Mouse (Mus musculus) midbrain, embryonic 14.5 days (tissue): Measurements from ENCODE around the gene Lrrc1. TPM values are rescaled to one million over a fixed set of nuclear protein-coding genes. Genes with fewer than 3 reads are reported as not detected.
A peak's percentile ranks its signal among the peaks of the same experiment; 100 is the strongest.

ENCODE experiments used
- ATAC-seq: fragments of 200-750 bp; cut with Nextera tagmentation; 2 replicates; pipeline ENCODE4 v1.8.0; 2017; ENCODE audit warnings: moderate number of reproducible peaks, moderate library complexity; ENCODE audit not compliant: low FRiP score, low TSS enrichment
- DNase-seq: peaks from one replicate; pipeline ENCODE4 v3.0.0-alpha.2; 2015
- H3K27ac ChIP-seq: fragments of 300-500 bp; sonication (generic); replicated peaks from 2 replicates; pipeline ENCODE4 v1.5.1; 2014; ENCODE audit warnings: mild to moderate bottlenecking, low read depth, low read length, moderate library complexity
- H3K27me3 ChIP-seq: fragments of 300-500 bp; sonication (generic); 2 replicates; pipeline ENCODE4 v1.6.1; 2014; ENCODE audit warnings: low read length, control low read depth, mixed read lengths; ENCODE audit not compliant: control insufficient read depth, insufficient read depth
- H3K36me3 ChIP-seq: fragments of 300-500 bp; sonication (generic); 2 replicates; pipeline ENCODE4 v1.6.1; 2014; ENCODE audit warnings: low read length, control low read depth; ENCODE audit not compliant: control insufficient read depth, insufficient read depth
- H3K4me1 ChIP-seq: fragments of 300-500 bp; sonication (generic); 2 replicates; pipeline ENCODE4 v1.6.1; 2014; ENCODE audit warnings: mild to moderate bottlenecking, antibody characterized with exemption, low read length, control low read depth; ENCODE audit not compliant: control insufficient read depth, insufficient read depth
- H3K4me2 ChIP-seq: fragments of 300-500 bp; sonication (generic); 2 replicates; pipeline ENCODE4 v1.6.1; 2014; ENCODE audit warnings: mild to moderate bottlenecking, low read length, moderate library complexity
- H3K4me3 ChIP-seq: fragments of 300-500 bp; sonication (generic); replicated peaks from 2 replicates; pipeline ENCODE4 v1.5.1; 2014; ENCODE audit warnings: low read depth, low read length
- H3K9ac ChIP-seq: fragments of 300-500 bp; sonication (generic); replicated peaks from 2 replicates; pipeline ENCODE4 v1.6.1; 2014; ENCODE audit warnings: mild to moderate bottlenecking, low read length, moderate library complexity
- H3K9me3 ChIP-seq: fragments of 300-500 bp; sonication (generic); 2 replicates; pipeline ENCODE4 v1.6.1; 2016; ENCODE audit warnings: low read length, control low read depth, mixed read lengths; ENCODE audit not compliant: control insufficient read depth
- WGBS: fragments of 180-500 bp; shearing (Covaris S2); extraction: QIAGEN DNeasy Blood & Tissue Kit; methylation state at CpG from one replicate; pipeline ENCODE4 v1.1.7; 2014; 5-methylcytosine and 5-hydroxymethylcytosine counted together
- polyA plus RNA-seq: library from polyadenylated mRNA; unstranded; fragments of >200 nt; fragmentation: Nextera tagmentation; extraction: Ambion mirVana; gene quantifications from 2 replicates; pipeline ENCODE4 v1.2.1, GENCODE M21; 2014

Gene Lrrc1
- polyA plus RNA-seq, 1 experiment from 2014 or later: 5.1 TPM

DNA sequence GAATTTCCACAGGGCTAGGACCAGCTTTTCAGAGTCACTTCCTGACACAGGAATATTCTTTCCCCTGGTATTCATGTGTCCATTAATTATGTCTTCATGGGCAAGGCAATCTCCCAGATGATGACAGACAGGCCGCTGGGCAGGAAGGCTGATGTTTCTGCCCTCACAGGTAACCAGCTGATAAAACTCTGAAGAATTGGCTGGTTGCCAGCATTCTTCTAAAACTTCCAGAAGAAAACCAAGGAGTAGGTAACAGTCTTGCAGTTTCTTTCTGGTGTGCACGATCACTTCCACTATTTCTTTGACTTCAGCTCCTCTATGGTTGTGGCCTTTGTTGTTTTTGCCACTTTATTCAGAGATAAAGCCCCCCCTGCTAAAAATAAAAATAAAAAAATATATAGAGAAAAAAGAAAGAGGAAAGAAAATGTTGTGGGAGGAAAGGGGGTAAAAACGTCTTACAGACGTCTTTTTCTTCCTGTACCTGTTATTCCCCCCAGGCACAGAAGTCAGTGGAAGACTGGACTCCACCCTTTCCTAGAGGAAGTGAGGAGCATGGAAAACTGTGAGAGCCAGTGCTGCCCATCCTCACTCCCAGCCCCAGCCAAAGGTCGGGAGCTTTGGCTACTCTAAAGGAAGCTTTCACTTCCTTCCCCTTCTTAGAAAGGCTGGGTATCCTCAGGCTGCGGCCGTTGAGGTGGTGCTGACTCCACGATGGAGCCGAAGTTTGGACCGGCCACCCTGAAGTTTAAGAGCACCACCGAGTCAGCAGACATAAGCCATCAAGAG, 115.2 kb downstream of the Lrrc1 start:
- ATAC-seq: no peak
- H3K27ac ChIP-seq: no peak overlapping the region
- H3K4me2 ChIP-seq: no peak overlapping the region
- H3K4me3 ChIP-seq: no peak overlapping the region
- no peak overlapping the region for H3K9ac ChIP-seq
- peaks cover 15% of the 10 kb centered on the region for H3K4me1 ChIP-seq
- peaks cover 4% of the 10 kb centered on the region; the same call in 1 of the 2 replicates for H3K36me3 ChIP-seq
- H3K27me3 ChIP-seq: no peaks in the 10 kb centered on the region
- DNase-seq: no peak
- H3K9me3 ChIP-seq: no peaks in the 10 kb centered on the region
- WGBS: 88% methylated on average over 11 of the region's 11 CpGs

DNA sequence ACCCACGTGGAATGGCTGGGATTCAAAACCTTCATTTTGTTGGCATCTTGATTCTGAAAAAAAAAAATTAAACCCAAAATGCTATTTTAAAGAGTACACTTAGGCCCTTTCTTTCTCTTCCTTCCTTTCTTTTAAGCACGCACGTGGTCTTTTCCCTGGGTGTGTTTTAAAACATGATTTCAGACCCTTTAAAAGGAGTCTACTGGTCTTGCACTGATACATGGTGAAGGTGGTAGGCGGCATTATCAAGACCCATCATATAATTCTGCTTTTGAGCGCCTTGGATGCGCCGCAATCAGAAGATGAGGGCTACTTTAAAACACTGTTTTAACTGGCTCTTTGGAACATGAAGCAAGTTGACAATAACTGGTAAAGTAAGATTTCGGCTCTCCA, 115.9 kb downstream of the Lrrc1 start:
- H3K4me3 ChIP-seq: no peak overlapping the region
- no peak overlapping the region for H3K9ac ChIP-seq
- peaks cover 15% of the 10 kb centered on the region for H3K4me1 ChIP-seq
- ATAC-seq (no peak), DNase-seq (no peak)
- H3K27ac ChIP-seq: no peak overlapping the region
- H3K36me3 ChIP-seq: peaks cover 4% of the 10 kb centered on the region; the same call in 1 of the 2 replicates
- 94% methylated on average over 8 of the region's 8 CpGs for WGBS
- no peaks in the 10 kb centered on the region for H3K9me3 ChIP-seq
- no peak overlapping the region for H3K4me2 ChIP-seq
- no peaks in the 10 kb centered on the region for H3K27me3 ChIP-seq

DNA sequence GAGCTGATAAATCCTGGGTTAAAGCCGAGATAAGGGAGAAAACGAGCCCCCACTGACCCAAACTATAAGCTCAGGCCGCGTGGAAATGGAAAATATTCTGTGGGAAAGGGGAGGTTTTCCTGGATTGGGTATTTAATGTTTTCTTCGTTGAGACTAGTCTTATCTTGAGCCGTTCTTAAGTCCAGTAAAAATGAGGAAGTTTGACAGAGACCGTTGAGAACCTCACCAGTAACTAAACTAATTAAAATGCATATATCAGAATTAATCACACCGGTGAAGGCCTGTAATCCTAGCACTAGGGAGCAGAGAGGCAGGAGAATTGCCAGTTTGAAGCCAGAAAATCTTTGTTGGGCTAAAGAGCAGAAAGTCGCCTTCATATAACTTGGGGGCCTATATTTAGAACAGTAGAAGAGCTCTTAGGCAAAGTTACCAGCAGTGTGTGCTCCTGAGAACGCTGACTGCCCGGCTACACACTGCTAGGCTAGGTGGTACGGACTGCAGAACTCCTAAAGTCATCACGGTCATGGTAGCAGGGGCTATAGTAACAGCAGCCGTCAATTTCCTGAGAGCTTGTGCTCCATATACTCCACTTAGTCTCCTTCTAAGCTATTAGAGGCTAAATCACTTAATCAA, 116.4 kb downstream of the Lrrc1 start:
- H3K9me3 ChIP-seq: no peaks in the 10 kb centered on the region
- WGBS: 43% methylated on average over 14 of the region's 14 CpGs
- DNase-seq (no peak), ATAC-seq (no peak)
- peak overlapping the region; percentile 37 for H3K4me2 ChIP-seq
- 0 out of 2 replicates have a peak overlapping the region, but pooled peaks have one; percentile 0 for H3K27ac ChIP-seq
- H3K4me1 ChIP-seq: peaks cover 15% of the 10 kb centered on the region
- no peak overlapping the region; the same call in 1 of the 2 replicates for H3K9ac ChIP-seq
- peaks cover 4% of the 10 kb centered on the region; the same call in 1 of the 2 replicates for H3K36me3 ChIP-seq
- H3K27me3 ChIP-seq: no peaks in the 10 kb centered on the region
- H3K4me3 ChIP-seq: no peak overlapping the region

DNA sequence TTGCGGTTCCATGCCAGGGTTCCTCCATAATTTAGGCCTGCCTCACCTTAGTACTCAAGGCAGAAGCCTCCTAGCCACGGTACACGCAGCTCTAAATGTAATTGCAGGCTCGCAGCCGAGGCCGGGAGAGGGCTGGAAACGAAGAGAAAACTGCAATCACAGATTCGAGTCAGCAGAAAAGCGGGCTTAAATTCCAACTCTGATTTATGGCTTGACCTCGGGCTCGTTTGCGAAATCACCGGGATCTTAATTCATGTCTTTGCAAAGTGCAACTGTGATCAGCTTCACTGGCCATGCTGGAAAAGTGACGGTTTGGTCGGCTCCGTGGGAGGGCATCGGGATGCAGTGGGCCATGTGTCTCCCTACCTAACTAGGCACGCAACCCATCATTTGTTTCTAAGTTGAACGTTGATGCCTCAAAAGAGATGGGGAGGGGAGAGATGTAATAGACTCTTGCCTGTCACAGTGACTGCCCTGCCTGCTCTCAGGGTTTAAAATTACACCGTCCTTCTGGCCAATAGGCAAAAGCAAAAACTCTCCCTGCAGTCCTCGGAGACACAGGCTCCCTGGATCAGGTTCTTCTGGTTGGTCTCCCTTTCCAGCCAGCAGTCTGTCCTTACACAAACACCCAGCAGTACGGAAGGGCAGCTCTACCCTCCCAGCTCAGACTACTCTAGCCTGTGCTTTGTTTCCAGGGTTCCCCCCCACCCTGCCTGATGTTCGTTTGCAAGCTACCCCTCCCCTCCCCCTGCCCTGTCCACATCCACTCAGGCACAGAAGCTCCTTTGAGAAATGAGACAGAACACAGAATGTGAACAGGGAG, 117.2 kb downstream of the Lrrc1 start:
- Histone ChIP-seq H3K9ac (peak overlapping the region; percentile 20), H3K27ac (0 out of 2 replicates have a peak overlapping the region, but pooled peaks have one; percentile 0)
- 38% methylated on average over 23 of the region's 23 CpGs for WGBS

DNA sequence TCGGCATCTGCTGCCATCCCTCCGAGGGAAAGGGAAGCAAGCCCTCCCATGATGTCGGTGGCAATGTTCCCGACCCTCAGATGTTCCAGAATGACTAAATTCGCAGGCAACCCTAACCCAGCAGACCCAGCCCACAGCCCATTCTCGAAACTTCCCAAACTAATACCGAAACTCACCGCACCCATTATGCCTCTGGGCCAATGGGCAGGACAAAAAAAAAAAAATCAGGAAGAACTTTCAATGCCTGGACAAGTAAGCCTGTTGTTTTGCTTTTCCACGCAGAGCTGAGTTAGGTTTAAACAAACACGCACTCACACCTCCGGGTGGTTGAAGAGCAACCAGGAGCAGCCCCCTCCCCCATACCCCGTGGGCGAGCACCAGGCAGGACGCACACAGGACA, 118.6 kb downstream of the Lrrc1 start:
- DNase-seq (no peak), ATAC-seq (no peak)
- no peak overlapping the region for H3K9ac ChIP-seq
- H3K4me3 ChIP-seq: no peak overlapping the region
- no peaks in the 10 kb centered on the region for H3K9me3 ChIP-seq
- WGBS: 85% methylated on average over 14 of the region's 14 CpGs
- H3K4me2 ChIP-seq: no peak overlapping the region
- H3K4me1 ChIP-seq: peaks cover 15% of the 10 kb centered on the region
- no peak overlapping the region for H3K27ac ChIP-seq
- peaks cover 2% of the 10 kb centered on the region; the same call in 1 of the 2 replicates for H3K36me3 ChIP-seq
- no peaks in the 10 kb centered on the region for H3K27me3 ChIP-seq

More for the DNA sequence above, 117.2 kb downstream of the Lrrc1 start:
- Histone ChIP-seq H3K4me1 (peaks cover 15% of the 10 kb centered on the region), H3K9me3 (no peaks in the 10 kb centered on the region), H3K36me3 (peaks cover 4% of the 10 kb centered on the region; the same call in 1 of the 2 replicates), H3K27me3 (no peaks in the 10 kb centered on the region), H3K4me3 (no peak overlapping the region), H3K4me2 (peak overlapping the region; percentile 37)
- peak; percentile 75; the same call in 1 of the 2 replicates for ATAC-seq
- peak; percentile 46 for DNase-seq

DNA sequence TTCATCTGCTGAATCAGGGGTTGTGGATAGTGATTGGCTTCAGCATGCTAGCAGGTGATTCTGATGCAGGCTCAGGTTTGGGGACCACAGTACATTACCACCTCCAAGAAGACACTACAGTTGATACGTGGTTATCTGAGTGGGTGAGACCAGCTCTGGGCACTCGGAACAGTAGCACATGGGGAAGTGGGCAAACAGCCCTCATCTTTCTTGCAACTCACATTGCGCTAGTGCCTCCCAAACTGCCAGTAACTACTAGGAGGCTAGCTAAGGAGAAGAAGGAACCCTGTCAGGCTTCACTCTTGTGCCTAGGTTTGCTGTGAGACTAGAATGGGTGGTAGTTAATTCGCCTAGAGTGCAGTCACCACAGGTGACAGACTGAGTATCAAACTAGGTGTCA, 119.1 kb downstream of the Lrrc1 start:
- WGBS: 97% methylated on average over 4 of the region's 4 CpGs
- Histone ChIP-seq H3K9me3 (no peaks in the 10 kb centered on the region), H3K27me3 (no peaks in the 10 kb centered on the region), H3K27ac (no peak overlapping the region), H3K36me3 (no peaks in the 10 kb centered on the region), H3K9ac (no peak overlapping the region), H3K4me3 (no peak overlapping the region), H3K4me1 (peaks cover 15% of the 10 kb centered on the region), H3K4me2 (no peak overlapping the region)
- DNase-seq: no peak
- no peak for ATAC-seq

DNA sequence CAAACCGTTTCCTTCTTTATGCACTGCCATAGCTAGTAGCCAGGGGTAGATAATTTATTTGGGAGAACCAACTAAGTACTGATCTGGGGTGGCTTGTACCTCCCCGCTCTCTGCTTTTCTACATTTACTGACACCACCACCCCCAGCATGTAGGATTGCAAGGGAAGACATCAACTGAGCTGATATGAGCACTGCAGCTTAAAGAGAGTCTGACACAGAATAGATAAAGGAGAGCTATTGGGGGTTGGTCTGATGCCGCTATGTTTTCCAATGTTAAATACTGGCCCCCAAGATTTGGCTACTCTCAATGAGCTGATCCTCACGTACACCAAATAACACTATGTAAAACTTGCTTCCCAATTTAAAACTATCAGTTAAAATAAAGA, 124.5 kb downstream of the Lrrc1 start:
- H3K4me1 ChIP-seq: no peaks in the 10 kb centered on the region
- H3K36me3 ChIP-seq: no peaks in the 10 kb centered on the region
- no peak for ATAC-seq
- 89% methylated on average over 4 of the region's 4 CpGs for WGBS
- no peak overlapping the region for H3K9ac ChIP-seq
- no peak overlapping the region for H3K4me2 ChIP-seq
- no peak for DNase-seq
- no peak overlapping the region for H3K27ac ChIP-seq
- H3K9me3 ChIP-seq: no peaks in the 10 kb centered on the region
- H3K27me3 ChIP-seq: no peaks in the 10 kb centered on the region
- H3K4me3 ChIP-seq: no peak overlapping the region

DNA sequence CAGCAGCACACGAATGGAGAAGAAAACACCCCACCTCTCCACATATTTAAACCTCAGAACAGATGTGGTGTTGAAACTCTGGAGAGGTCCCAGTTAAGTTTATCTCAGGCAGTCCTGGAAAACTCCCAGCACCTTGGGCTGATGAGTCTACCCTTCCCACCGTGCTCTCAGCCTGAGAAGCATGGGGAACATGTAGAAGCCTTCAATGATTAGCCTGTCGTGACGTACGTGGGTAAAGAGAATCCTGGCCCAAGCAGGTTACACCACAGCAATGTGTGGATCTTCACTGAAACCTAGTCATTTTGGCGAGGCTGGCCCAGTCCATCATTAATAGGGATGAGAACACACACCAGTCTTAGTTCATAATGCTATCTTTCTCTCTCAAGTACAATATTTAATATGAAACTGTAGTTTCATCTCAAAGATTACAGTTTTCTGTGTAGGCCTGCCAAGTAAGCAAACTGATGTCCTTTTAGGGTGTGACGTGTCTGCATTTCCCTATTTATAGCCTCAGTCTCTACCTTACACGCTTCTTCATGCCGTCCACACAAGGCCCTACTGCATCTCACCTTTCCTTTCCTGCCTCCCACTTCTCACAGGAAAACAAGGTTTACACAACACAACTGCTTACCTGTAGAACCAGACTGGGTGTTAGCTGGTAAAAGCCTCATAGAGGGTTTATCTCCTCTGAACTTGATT, 125.0 kb downstream of the Lrrc1 start:
- ATAC-seq (no peak), DNase-seq (no peak)
- no peaks in the 10 kb centered on the region for H3K27me3 ChIP-seq
- no peaks in the 10 kb centered on the region for H3K36me3 ChIP-seq
- H3K9ac ChIP-seq: no peak overlapping the region
- no peak overlapping the region for H3K4me3 ChIP-seq
- no peaks in the 10 kb centered on the region for H3K9me3 ChIP-seq
- WGBS: 95% methylated on average over 9 of the region's 9 CpGs
- H3K4me1 ChIP-seq: no peaks in the 10 kb centered on the region
- H3K4me2 ChIP-seq: no peak overlapping the region
- no peak overlapping the region for H3K27ac ChIP-seq
